Mouse (Mus musculus) thymus, adult 2 months (tissue): ENCODE measurements at regions not wholly inside any gene's neighbourhood (a gene's known extent, or its start where the extent isn't known, plus 50 kb on each side); places are given as distances from the start of the nearest gene placed in this dataset.

Source experiments
- CTCF ChIP-seq: fragments of 200-500 bp; IDR thresholded peaks from 2 replicates; pipeline ENCODE4 v1.5.1; 2012; ENCODE audit warnings: mild to moderate bottlenecking, control low read depth, low read length, moderate library complexity, borderline replicate concordance; ENCODE audit not compliant: control insufficient read depth, poor library complexity, insufficient read depth; ENCODE audit errors: extremely low read depth
- POLR2A ChIP-seq: fragments of 200-500 bp; IDR thresholded peaks from 2 replicates; pipeline ENCODE4 v1.6.1; 2012; ENCODE audit warnings: mild to moderate bottlenecking, low read length, control low read depth, moderate library complexity; ENCODE audit not compliant: control insufficient read depth, poor library complexity, insufficient read depth; ENCODE audit errors: extremely low read depth

DNA sequence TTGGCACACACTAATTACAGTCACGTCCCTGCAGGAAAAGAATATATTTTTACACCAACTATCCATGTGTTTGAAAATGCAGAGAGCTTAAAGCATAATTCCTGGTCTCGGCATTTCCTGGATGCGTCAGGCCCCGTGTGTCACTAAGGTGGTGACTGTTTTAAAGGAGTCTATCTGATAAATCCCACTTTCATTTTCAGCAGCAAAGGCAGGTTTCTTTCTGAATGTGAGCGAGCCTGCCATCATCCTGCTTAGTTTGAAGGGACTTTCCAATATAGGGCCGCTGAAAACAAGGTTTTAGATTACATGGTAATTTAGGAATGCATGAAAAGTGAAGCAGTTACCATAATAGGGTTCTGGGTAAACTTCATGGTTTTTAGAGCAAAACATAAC, 77.5 kb upstream of the Arid5b start:
- TF ChIP-seq POLR2A (no peak), CTCF (no peak)
